Mouse (Mus musculus): Measurements from ENCODE around the gene Grin3a.
A peak's percentile ranks its signal among the peaks of the same experiment; 100 is the strongest.

Grin3a gene

GRCm38 (mm10) chr4:49845612-49845985 is at the start of gene Grin3a:
Gene Grin3a (minus strand): TSS chr4:49845744.
- DNase-seq (ENCODE audit: inconsistent ontology term): peak; percentile 65

GRCm38 (mm10) chr4:49891835-49892301 is 46.3 kb upstream of the Grin3a start:
- no peak for DNase-seq (ENCODE audit: inconsistent ontology term)

GRCm38 (mm10) chr4:49877084-49877483 is 31.5 kb upstream of the Grin3a start:
- DNase-seq (ENCODE audit: inconsistent ontology term): no peak

GRCm38 (mm10) chr4:49860611-49861010 is 15.1 kb upstream of the Grin3a start:
- no peak for DNase-seq (ENCODE audit: inconsistent ontology term)

- peak; percentile 38 for DNase-seq (ENCODE audit: inconsistent ontology term)
These were observed 524 bp downstream of the Grin3a start for GRCm38 (mm10) chr4:49844828-49845611.

- peak; percentile 5 for DNase-seq (ENCODE audit: inconsistent ontology term)
These were observed 1.2 kb downstream of the Grin3a start for GRCm38 (mm10) chr4:49844274-49844827.

GRCm38 (mm10) chr4:49843787-49844186 is 1.8 kb downstream of the Grin3a start:
- peak; percentile 10 for DNase-seq (ENCODE audit: inconsistent ontology term)

GRCm38 (mm10) chr4:49832035-49832434 is 13.5 kb downstream of the Grin3a start:
- DNase-seq (ENCODE audit: inconsistent ontology term): no peak

GRCm38 (mm10) chr4:49813852-49814251 is 31.7 kb downstream of the Grin3a start:
- no peak for DNase-seq (ENCODE audit: inconsistent ontology term)

- no peak for DNase-seq (ENCODE audit: inconsistent ontology term)
These were observed 38.8 kb downstream of the Grin3a start for GRCm38 (mm10) chr4:49806791-49807190.

GRCm38 (mm10) chr4:49799338-49799737 is 46.2 kb downstream of the Grin3a start:
- DNase-seq (ENCODE audit: inconsistent ontology term): no peak

- DNase-seq (ENCODE audit: inconsistent ontology term): no peak
These were observed 56.6 kb downstream of the Grin3a start for GRCm38 (mm10) chr4:49788971-49789370.

- DNase-seq (ENCODE audit: inconsistent ontology term): no peak
These were observed 102.7 kb downstream of the Grin3a start for GRCm38 (mm10) chr4:49742847-49743246.

GRCm38 (mm10) chr4:49741942-49742341 is 103.6 kb downstream of the Grin3a start:
- DNase-seq (ENCODE audit: inconsistent ontology term): no peak

- no peak for DNase-seq (ENCODE audit: inconsistent ontology term)
These were observed 104.5 kb downstream of the Grin3a start for GRCm38 (mm10) chr4:49740796-49741766.

- DNase-seq (ENCODE audit: inconsistent ontology term): no peak
These were observed 106.0 kb downstream of the Grin3a start for GRCm38 (mm10) chr4:49739561-49739960.

- no peak for DNase-seq (ENCODE audit: inconsistent ontology term)
These were observed 116.2 kb downstream of the Grin3a start for GRCm38 (mm10) chr4:49729326-49729725.

- DNase-seq (ENCODE audit: inconsistent ontology term): no peak
These were observed 121.6 kb downstream of the Grin3a start for GRCm38 (mm10) chr4:49723908-49724307.

GRCm38 (mm10) chr4:49691405-49692194 is 153.9 kb downstream of the Grin3a start:
- DNase-seq (ENCODE audit: inconsistent ontology term): no peak

- peak; percentile 43 for DNase-seq (ENCODE audit: inconsistent ontology term)
These were observed 156.8 kb downstream of the Grin3a start for GRCm38 (mm10) chr4:49688594-49689288.

GRCm38 (mm10) chr4:49681812-49682211 is 163.7 kb downstream of the Grin3a start, which contains the start of gene Ppp3r2:
Gene Ppp3r2 (minus strand): TSS chr4:49682024.
- no peak for DNase-seq (ENCODE audit: inconsistent ontology term)

Data from Muller cell, postnatal 12 days (primary cell).